Mouse (Mus musculus) left cerebral cortex, adult 8-10 months (tissue): ENCODE results near the gene Gfy. TPM values are rescaled to one million over a fixed set of nuclear protein-coding genes. Genes with fewer than 3 reads are reported as not detected.

Experiments used
- DNase-seq, 2 experiments: peaks; one replicate each; pipeline ENCODE4 v3.0.0; 2022; ENCODE audit warnings: low spot score in 2 of 2
- total RNA-seq, 4 experiments: library from RNA; stranded (reverse); gene quantifications; 2 replicates each; pipeline ENCODE4 v1.2.4; 2022

Gfy gene
- total RNA-seq, result under 1 TPM in 1 of 4 experiments, not detected in 3; 0.34 TPM

GRCm38 (mm10) chr7:45179469-45179868 lies at the start of gene Gfy:
Gfy (minus strand) TSS chr7:45179569.
- no peak for DNase-seq

- DNase-seq, result no peak
Observed at GRCm38 (mm10) chr7:45229046-45229445, 49.7 kb upstream of the Gfy start.

- DNase-seq, result no peak
Observed at GRCm38 (mm10) chr7:45228548-45228947, 49.2 kb upstream of the Gfy start.

GRCm38 (mm10) chr7:45226421-45226820 lies 47.1 kb upstream of the Gfy start:
- DNase-seq, result no peak

- DNase-seq, result no peak
Observed at GRCm38 (mm10) chr7:45224826-45225225, 45.5 kb upstream of the Gfy start.

- DNase-seq, result no peak
Observed at GRCm38 (mm10) chr7:45221680-45222079, 42.3 kb upstream of the Gfy start.

GRCm38 (mm10) chr7:45216442-45217183 lies 37.2 kb upstream of the Gfy start:
- DNase-seq, result no peak

- no peak for DNase-seq
Observed at GRCm38 (mm10) chr7:45215673-45216441, 36.5 kb upstream of the Gfy start, which contains the start of gene Tead2. Tead2 (plus strand) TSS chr7:45215753.

- DNase-seq, result no peak
Observed at GRCm38 (mm10) chr7:45213708-45214107, 34.3 kb upstream of the Gfy start.

GRCm38 (mm10) chr7:45212356-45212755 lies 33.0 kb upstream of the Gfy start:
- no peak for DNase-seq

GRCm38 (mm10) chr7:45211851-45212251 lies 32.5 kb upstream of the Gfy start, which contains the start of gene Dkkl1:
Dkkl1 (minus strand) TSS chr7:45212147.
- DNase-seq, result no peak

GRCm38 (mm10) chr7:45211070-45211469 lies 31.7 kb upstream of the Gfy start:
- DNase-seq, result no peak

- no peak for DNase-seq
Observed at GRCm38 (mm10) chr7:45208260-45208659, 28.9 kb upstream of the Gfy start.

GRCm38 (mm10) chr7:45204380-45205143 lies 25.2 kb upstream of the Gfy start, which contains the start of gene Ccdc155:
Ccdc155 (minus strand) TSS chr7:45204892.
- peak; percentile 63 to 93 for DNase-seq

GRCm38 (mm10) chr7:45202654-45203053 lies 23.3 kb upstream of the Gfy start:
- no peak for DNase-seq

- peak; percentile 38 to 74 for DNase-seq
Observed at GRCm38 (mm10) chr7:45198961-45199360, 19.6 kb upstream of the Gfy start.

- DNase-seq, result peak; percentile 45 to 64
Observed at GRCm38 (mm10) chr7:45198435-45198834, 19.1 kb upstream of the Gfy start.

- DNase-seq, result no peak
Observed at GRCm38 (mm10) chr7:45196994-45197393, 17.6 kb upstream of the Gfy start.

GRCm38 (mm10) chr7:45196176-45196535 lies 16.8 kb upstream of the Gfy start:
- no peak for DNase-seq

GRCm38 (mm10) chr7:45195341-45196175 lies 16.2 kb upstream of the Gfy start:
- no peak for DNase-seq
